Mouse (Mus musculus) adrenal gland, postnatal 4 days (tissue): Measurements from ENCODE around the gene Sfi1. TPM values are rescaled to one million over a fixed set of nuclear protein-coding genes. Genes with fewer than 3 reads are reported as not detected.
"Not testable (repeated sequence)": the region's sequence is repeated elsewhere in the genome, so short reads cannot be mapped to it uniquely, and the experiment has no call there.

Experiments used
- DNase-seq, 2 experiments: peaks; one replicate each; pipeline ENCODE4 v3.0.0; 2021 to 2022; ENCODE audit warnings: low spot score in 2 of 2, mixed read lengths in 2 of 2
- long read RNA-seq, 2 experiments: library from polyadenylated mRNA; stranded (forward); transcript quantifications; one replicate each; pipeline ENCODE4 v2.0.0; 2021
- total RNA-seq, 2 experiments: library from RNA; stranded (reverse); gene quantifications; 2 replicates each; pipeline ENCODE4 v1.2.3; 2021

Gene Sfi1
- total RNA-seq: 100 to 1,000 TPM in 1 of 2 experiments, 10 to 100 TPM in 1; 95.0 to 117 TPM
- long read RNA-seq, experiment 1, partial matches to known transcripts: 12 of 45 reads
- long read RNA-seq, experiment 1, other reads (novel, unspliced or antisense): 26 of 45 reads
- long read RNA-seq, experiment 2, transcript Sfi1-201 (32 exons, 3,898 nt): major isoform, 23 of 174 reads
- long read RNA-seq, experiment 2, transcript Sfi1-202 (33 exons, 3,969 nt): minor isoform, 11 of 174 reads
- long read RNA-seq, experiment 2, partial matches to known transcripts: 21 of 174 reads
- long read RNA-seq, experiment 2, other reads (novel, unspliced or antisense): 117 of 174 reads

DNA sequence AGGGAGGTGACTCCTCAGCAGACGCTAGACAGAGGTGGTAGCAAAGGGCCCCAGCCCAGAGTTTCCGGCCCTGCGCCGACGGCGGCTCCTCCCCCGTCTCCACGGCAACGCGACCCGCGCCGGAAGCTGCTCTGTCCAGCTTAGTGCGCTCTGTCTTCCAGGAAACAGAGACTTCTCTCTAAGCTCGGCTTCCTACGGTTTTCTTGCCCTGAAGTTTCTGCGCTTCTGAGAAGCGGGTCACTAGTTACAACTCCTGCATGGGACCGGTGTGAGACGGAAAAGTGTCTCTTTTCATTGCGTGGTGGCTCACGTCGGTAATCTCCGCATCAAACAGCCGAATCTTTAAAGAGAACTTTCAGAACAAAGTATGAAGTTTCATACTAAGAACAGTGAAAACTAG is at the start of gene Sfi1:
Gene Sfi1 (minus strand): TSS at position 101 of the 400 bp plus-strand sequence.
- DNase-seq: no peak

DNA sequence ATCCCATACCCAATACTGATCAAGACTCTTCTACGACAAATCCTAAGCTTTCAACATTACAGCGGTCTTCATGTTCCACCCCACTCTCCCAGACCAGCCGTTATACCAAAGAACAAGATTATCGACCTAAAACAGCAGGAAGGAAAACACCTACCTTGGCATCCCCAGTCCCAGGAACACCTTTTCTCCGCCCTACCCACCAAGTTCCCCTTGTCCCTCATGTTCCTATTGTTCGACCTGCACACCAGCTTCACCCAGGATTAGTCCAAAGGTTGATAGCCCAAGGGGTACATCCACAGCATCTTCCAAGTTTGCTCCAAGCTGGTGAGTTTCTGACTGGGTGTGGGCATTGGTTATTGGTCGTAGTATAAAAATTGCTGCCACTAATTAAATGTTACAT is 49.1 kb upstream of the Sfi1 start:
- no peak for DNase-seq

DNA sequence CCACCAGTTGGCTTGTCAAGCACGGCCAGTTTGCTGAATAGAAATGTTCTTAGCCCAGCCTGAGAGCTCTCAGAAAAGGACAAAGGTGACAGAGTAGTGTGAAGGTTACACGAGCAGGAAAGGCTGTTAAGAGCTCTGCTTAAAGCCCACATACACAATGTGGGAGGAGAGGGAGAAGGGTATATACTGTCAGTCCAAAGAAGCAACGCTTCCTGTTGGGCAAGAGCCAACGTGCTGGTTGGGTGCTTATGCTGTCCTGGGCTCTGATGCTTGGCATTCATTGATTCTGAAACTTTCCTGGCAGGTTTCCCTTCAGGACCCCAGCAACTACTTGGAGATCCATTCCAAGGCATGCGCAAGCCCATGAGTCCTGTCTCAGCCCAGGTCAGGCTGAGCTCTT is 42.0 kb upstream of the Sfi1 start:
- DNase-seq: no peak

DNA sequence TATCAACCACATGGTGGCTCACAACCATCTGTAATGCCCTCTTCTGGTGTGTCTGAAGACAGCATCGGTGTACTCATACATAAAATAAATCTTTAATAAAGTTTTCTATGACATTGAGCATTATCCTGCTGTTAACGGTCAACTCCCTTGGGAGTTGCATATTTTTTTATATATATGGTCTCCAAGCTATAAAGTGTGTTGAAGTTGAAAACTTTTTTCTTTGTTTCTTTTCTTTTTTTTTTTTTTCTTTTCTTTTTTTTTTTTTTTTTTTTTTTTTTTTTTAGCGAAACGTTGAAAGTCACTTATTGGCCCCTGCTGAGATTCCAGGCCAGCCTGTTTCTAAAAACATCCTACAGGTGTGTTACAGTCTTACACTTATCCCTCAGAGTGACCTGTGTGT is 40.4 kb upstream of the Sfi1 start:
- no peak for DNase-seq

DNA sequence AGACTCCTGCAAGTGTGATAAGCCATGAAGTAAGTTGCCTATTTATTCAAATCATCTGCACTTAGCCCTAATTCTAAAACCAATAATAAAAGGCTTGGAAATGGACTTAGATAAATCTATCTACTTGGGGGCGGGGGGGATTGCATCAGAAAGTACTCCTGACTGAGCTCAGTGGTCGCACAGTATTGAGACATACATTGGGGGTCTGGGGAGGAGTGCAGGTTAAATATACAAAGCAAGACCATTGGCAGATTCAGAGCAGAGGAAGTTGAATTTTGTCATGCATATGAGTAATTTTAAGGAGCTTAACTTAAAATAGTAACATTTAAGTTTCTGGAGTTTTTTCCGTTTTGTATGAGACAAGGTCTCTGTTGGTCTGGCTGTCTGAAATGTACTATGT is 39.0 kb upstream of the Sfi1 start:
- no peak for DNase-seq

DNA sequence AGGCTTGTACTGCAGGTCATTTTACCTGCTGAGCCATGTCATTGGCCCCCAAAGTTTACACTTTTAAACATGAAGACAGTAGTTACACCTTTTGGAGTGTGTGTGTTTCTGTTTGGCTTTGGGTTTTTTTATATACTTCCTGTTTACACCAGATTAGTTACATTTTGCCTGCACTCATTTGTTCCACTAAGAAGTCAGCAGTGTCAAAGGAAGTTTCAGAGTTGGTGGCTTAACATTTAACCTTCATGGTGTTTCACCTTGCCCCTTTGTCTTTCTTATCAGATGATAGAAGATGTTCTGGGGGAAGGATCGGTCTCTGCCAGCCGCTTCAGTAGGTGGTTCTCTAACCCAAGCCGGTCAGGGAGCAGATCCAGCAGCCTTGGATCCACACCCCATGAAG is 33.9 kb upstream of the Sfi1 start:
- DNase-seq: no peak

DNA sequence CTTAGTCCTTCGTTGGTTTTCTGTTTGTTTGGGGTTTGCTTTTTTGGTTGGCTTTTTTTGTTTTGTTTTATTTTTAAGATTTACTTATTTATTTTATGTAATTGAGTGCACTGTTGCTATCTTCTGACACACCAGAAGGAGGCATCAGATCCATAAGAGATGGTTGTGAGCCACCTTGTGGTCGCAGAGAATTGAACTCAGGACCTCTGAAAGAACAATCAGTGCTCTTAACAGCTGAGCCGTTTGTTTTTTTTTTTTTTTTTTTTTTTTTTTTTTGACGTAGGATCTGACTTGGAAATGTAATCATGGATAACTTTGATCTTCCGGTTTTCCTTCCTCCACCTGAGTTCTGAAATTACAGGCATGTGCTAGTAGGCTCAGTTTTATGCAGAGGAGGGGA is 29.8 kb upstream of the Sfi1 start:
- no peak for DNase-seq

DNA sequence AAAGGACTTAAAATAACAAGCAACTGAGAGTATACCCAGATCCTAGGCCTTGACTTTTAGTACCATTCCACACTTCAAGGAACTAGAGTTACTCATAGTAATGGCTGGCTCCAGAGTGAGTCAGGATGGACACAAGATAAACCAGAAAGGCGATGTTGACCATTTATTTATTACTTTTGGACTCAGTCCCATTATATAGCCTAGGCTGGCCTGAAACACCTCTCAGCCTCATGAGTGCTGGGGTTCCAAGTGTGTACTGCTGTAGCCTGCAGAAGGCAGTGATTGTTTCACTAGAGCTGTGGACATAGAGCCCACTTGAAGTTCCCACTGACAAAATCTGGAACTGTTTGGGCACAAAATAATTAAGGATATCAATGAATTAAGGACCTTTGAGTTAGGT is 19.3 kb upstream of the Sfi1 start:
- DNase-seq: no peak

DNA sequence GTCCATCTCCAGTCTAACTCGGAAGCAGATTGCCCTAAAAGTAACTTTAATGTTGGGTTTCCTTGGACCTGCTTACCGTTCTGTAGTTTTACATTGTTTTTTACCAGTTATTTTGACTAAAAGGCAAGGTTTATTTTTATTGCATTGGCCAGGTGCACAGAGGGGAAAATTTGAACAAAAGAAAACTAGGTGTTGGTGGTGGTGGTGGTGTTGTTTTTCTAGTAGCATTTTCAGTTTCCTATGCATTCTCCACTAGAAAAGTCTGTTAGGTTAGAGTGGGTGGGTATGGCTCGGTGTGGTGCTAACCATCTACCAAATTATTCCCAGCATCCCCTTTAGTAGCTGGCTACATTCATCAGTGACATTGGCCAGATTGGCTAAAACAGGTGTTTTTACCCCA is 13.5 kb upstream of the Sfi1 start:
- DNase-seq: no peak

DNA sequence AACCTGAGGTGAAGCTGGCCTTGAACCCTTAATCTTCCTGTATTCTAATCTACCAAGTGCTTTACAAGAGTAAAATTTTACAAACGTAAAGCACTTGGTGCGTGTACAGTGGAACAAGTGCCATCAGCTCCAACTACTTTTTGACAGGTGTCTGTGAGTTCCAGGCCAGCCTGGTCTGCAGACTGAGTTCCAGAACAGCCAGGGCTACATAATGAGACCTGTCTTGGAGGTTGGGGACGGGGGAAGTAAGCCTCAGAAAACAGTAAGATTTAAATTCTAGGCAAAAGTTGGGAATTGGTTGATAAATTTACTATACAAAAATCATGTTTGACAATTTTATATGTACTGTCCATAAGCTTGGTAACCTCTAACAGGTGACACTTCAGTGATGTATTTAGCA is 11.9 kb upstream of the Sfi1 start:
- DNase-seq: no peak

DNA sequence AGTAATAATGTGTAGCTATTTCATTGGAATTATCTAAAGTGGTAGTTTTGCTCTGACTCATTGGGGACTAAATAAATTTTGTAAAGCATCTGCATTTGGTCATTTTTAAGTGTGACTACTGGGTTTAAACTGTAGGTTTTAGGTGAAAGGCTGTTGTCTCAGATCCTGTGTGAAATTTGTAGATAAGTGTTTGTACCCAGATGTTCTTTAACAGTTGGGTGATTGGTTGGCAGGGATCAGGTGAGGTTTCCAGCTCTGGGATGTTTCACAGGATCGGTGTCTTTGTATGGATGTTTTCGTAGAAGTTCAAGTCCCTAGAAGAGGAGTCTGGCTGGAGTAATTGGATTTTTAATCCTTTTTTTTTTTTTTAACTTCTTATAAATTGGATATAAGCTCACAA is 10.5 kb upstream of the Sfi1 start:
- no peak for DNase-seq

DNA sequence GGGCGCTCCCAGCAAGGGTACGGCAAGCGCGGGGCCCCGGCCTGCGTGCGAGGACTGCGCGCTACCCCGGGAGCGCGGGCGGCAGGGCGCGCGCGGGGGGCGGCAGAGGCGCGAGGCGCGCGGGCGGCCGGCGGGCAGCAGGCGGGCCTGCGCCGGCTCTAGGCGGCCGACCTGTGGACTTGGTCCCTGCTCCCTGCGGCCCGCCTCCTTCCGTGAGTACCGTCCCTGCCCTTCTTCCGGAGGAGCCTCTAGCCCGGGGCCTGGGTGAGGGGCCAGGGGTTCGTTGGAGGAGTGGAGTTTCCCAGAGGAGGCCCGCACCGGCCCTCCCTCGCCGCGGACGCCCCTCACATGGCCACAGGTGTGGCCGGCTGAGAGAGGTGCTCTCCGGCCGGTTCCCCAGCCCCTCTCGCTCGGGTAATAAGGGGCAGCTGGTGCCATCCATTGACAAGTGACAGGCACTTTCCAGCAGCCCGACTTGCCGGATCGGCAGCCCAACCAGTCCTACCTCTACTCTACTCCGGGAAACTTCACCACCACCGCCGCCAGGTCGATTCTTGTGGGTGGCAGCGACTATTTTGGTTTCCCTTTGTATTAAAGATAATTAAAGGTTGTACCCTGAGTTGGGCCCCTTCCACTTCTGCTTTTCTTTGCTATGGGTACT is 9.6 kb upstream of the Sfi1 start:
- DNase-seq: peak; percentile 29 to 31

DNA sequence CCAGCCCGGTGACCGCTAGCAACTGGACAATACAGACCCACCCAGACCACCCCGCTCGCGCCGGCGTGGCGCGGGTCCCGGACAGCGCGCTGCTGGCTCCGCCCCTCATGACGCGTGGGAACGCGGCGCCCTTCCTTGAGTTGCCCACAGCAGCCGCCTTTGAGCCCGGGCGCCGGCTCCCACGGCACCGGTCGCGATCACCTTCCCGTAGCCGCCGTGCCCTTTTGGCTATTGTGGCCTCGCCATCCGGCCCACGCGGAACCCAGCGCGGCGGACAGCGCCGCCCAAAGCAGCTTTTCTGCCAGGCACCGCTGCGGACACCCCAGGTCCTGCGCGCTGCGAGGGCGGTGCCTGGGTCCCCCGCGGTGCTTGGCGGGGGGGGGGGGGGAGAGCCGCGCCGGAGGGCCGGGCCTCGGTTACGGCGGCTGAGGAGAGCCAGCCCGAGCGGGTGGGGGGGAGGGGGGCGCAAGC is 9.0 kb upstream of the Sfi1 start, which contains the start of gene Eif4enif1:
Gene Eif4enif1 (plus strand): TSS at position 162 of the 471 bp plus-strand sequence.
- DNase-seq: peak; percentile 71 to 87

DNA sequence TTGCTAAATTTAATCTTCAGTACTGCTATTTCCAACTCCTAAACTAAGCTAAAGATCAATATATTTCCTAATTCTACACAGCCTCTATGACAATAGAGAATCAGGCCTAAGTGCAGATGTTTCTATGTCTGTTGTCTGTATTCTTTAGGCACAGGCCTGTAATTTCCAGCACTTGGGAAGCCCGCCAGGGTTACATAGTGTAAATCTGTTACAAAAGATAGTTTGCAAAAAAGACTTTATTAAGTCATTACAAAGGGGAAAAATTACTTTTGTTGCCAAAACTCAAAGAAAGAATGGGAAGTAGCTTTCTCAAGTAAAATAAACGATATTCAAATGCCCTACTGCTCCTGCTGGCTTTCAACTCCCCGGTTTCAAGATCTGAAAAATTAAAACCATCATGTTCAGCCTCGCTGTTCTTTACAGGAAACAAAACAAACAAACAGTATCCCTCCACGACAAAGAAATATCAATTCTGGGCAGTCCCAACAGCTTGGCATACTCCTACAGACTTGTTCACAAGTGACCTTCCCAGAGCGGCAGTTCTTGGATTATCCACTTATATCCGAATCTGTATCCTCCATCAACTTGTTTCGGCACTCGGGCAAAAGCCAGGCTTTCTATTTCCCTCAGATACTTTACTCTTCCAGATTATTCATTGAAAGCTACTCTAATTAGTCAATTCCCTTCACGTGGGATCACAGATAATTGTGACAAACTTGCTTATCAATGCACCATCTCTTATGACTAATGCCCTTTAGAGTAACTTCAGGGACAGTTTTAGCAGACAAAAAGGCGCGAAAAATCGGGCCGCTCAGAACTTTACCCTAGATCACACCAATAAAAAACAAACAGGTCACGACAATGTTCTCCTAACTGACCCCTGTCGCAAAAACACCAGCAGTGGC is 8.3 kb upstream of the Sfi1 start:
- DNase-seq: no peak

DNA sequence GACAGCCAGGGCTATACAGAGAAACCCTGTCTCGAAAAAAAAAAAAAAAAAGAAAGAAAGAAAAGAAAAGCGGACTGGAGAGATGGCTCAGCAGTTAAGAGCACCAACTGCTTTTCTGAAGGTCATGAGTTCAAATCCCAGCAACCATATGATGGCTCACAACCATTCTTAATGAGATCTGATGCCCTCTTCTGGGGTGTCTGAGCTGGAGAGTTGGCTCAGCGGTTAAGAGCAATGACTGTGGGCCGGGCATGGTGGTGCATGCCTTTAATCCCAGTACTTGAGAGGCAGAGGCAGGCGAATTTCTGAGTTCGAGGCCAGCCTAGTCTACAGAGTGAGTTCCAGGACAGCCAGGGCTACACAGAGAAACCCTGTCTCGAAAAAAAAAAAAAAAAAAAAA is 7.4 kb upstream of the Sfi1 start:
- DNase-seq: not testable (repeated sequence)

DNA sequence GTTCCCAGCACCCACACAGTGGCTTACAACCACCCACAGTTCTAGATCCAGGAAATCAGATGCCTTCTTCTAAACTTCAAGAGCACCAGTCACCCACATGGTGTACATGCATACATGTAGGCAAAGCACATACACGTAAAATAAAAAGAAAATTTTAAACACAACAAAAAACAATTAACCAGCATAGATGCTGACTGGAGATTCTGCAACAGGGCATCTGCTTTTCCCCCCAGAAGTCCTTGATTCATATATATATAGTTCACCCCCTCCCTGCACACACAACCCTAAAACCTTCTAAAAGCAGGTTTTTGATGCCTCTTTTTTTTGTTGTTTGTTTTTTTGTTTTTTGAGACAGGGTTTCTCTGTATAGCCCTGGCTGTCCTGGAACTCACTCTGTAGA is 10.6 kb downstream of the Sfi1 start:
- peak in 1 of 2 experiments; percentile 27 for DNase-seq

DNA sequence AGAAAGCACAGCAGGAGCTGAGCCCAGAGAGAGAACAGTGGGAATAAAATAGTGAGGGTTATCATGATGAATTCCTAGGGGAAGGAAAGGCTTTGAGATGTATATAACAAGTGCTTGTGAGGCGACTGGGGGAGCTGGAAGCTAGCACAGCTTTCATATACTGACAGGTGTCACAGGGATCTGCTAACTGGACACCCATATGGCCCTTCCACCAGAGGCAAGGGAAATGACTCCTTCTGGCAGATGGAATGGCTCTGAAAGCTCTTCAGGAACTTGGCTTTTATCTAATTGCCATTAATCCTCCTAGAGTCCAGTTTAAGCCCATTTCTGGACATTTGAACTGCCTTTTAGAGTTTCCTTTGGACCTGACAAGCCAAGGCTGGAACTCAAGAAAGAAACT is 11.3 kb downstream of the Sfi1 start:
- DNase-seq: not testable (repeated sequence)

DNA sequence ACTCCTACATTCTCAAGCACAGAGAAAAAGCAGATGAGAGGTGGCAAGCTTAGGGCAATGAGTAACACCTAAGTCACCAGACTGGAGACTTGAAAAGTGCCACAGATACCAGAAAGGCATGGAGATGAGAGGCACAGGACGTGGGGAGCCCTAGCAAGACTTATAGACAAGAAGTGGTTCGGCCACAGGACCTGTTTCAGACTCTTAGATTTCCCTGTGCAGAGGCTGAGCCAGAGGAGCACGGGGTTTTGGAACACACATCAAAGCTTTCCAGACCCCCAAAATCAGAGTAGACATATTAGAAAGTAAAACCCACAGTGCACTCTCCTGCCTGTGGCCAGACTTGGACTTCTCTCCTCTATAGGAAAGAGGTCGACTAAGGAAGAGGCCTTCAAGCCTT is 12.0 kb downstream of the Sfi1 start:
- DNase-seq: peak; percentile 90 to 91

DNA sequence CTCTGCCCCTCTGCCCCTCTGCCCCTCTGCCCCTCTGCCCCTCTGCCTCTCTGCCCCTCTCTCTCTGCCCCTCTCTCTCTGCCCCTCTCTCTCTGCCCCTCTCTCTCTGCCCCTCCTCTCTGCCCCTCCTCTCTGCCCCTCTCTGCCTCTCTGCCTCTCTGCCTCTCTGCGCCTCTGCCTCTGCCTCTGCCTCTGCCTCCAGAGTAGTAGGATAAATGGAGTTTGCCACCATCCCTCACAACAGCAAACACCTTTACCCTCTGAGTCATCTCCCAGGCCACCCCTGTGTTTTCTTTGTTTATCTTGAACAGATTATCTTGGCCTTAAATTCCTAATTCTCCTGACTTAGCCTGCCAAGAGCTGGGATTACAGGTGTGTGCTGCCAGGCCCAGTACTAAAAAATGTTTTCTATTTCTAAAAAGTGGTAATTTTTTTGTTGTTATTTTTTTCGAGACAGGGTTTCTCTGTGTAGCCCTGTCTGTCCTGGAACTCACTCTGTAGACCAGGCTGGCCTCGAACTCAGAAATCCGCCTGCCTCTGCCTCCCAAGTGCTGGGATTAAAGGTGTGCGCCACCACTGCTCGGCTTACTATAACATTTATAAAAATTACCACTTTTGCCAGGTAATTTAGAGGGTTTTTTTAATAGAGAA is 12.6 kb downstream of the Sfi1 start:
- DNase-seq: peak in 1 of 2 experiments; percentile 15

DNA sequence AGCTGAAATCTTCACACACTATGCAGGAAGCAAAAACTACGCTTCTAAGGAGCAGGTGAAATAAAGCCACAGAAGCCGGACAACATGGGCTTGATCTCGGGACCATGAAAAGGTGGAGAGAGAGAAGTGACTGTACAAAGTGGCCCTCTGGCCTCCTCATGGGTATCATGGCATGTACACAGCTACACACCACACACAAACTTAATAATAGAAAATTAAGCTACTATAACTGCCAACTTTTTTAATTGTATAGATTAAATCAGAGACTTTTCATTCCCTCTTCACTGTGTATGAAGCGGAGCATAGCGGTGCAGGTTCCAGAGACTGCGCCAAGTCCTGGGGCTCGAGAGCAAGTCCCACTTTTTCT is 13.6 kb downstream of the Sfi1 start:
- peak; percentile 45 to 65 for DNase-seq
